Mouse (Mus musculus) G1E-ER4 (cell line): Measurements from ENCODE around the gene Sema7a. TPM values are rescaled to one million over a fixed set of nuclear protein-coding genes. Genes with fewer than 3 reads are reported as not detected.

ENCODE experiments used
- GATA1 ChIP-seq: IDR thresholded peaks from one replicate; pipeline ENCODE4 v1.8.0; 2012; ENCODE audit warnings: low read length, inconsistent platforms
- polyA plus RNA-seq: library from polyadenylated mRNA; stranded (reverse); fragments of >175 nt; gene quantifications from 2 replicates; pipeline ENCODE4 v1.2.3, GENCODE M21; 2012

The Sema7a gene
- polyA plus RNA-seq, 1 experiment = 0.02 TPM

GRCm38 (mm10) chr9:57964528-57965250, 24.8 kb downstream of the Sema7a start:
- TF ChIP-seq GATA1 = no peak

- no peak for TF ChIP-seq GATA1
Measured at GRCm38 (mm10) chr9:57965281-57966185, 25.6 kb downstream of the Sema7a start.

GRCm38 (mm10) chr9:57967237-57967960, 27.5 kb downstream of the Sema7a start:
- TF ChIP-seq GATA1 = no peak

- no peak for TF ChIP-seq GATA1
Measured at GRCm38 (mm10) chr9:57968166-57968771, 28.4 kb downstream of the Sema7a start.

- TF ChIP-seq GATA1 = no peak
Measured at GRCm38 (mm10) chr9:57968783-57969542, 29.1 kb downstream of the Sema7a start.

- no peak for TF ChIP-seq GATA1
Measured at GRCm38 (mm10) chr9:57969736-57970495, 30.0 kb downstream of the Sema7a start.

GRCm38 (mm10) chr9:57971413-57971812, 31.5 kb downstream of the Sema7a start:
- TF ChIP-seq GATA1 = no peak

- no peak for TF ChIP-seq GATA1
Measured at GRCm38 (mm10) chr9:57972141-57972591, 32.3 kb downstream of the Sema7a start.

- no peak for TF ChIP-seq GATA1
Measured at GRCm38 (mm10) chr9:57972776-57973439, 33.0 kb downstream of the Sema7a start.

GRCm38 (mm10) chr9:57973440-57974066, 33.6 kb downstream of the Sema7a start:
- no peak for TF ChIP-seq GATA1

- TF ChIP-seq GATA1 = no peak
Measured at GRCm38 (mm10) chr9:57974221-57974620, 34.3 kb downstream of the Sema7a start.

- no peak for TF ChIP-seq GATA1
Measured at GRCm38 (mm10) chr9:57975200-57975821, 35.4 kb downstream of the Sema7a start.
